Mouse (Mus musculus) heart, embryonic 11.5 days (tissue): Measurements from ENCODE around the gene Hsph1. TPM values are rescaled to one million over a fixed set of nuclear protein-coding genes. Genes with fewer than 3 reads are reported as not detected.

Source experiments
- ATAC-seq: fragments of 200-750 bp; cut with Nextera tagmentation; replicated peaks from 2 replicates; pipeline ENCODE4 v1.8.0; 2017; ENCODE audit warnings: moderate library complexity; ENCODE audit not compliant: insufficient number of reproducible peaks, low FRiP score, low TSS enrichment
- H3K27ac ChIP-seq: fragments of 300-500 bp; sonication (generic); 2 replicates; pipeline ENCODE4 v1.5.1; 2014; ENCODE audit warnings: mild to moderate bottlenecking, low read depth, low read length
- H3K27me3 ChIP-seq: fragments of 300-500 bp; sonication (generic); 2 replicates; pipeline ENCODE4 v1.6.1; 2014; ENCODE audit warnings: mild to moderate bottlenecking, low read length, mixed read lengths; ENCODE audit not compliant: control insufficient read depth, insufficient read depth
- H3K36me3 ChIP-seq: fragments of 300-500 bp; sonication (generic); 2 replicates; pipeline ENCODE4 v1.6.1; 2014; ENCODE audit warnings: mild to moderate bottlenecking, low read length, moderate library complexity, mixed read lengths; ENCODE audit not compliant: control insufficient read depth, insufficient read depth
- H3K4me1 ChIP-seq: fragments of 300-500 bp; sonication (generic); 2 replicates; pipeline ENCODE4 v1.6.1; 2014; ENCODE audit warnings: low read length; ENCODE audit not compliant: control insufficient read depth, insufficient read depth
- H3K4me2 ChIP-seq: fragments of 300-500 bp; sonication (generic); 2 replicates; pipeline ENCODE4 v1.6.1; 2014; ENCODE audit warnings: mild to moderate bottlenecking, moderate library complexity
- H3K4me3 ChIP-seq: fragments of 300-500 bp; sonication (generic); 2 replicates; pipeline ENCODE4 v1.5.1; 2014; ENCODE audit warnings: low read depth, low read length
- H3K9ac ChIP-seq: fragments of 300-500 bp; sonication (generic); 2 replicates; pipeline ENCODE4 v1.6.1; 2014; ENCODE audit warnings: mild to moderate bottlenecking, low read depth, low read length, moderate library complexity
- H3K9me3 ChIP-seq: fragments of 300-500 bp; sonication (generic); replicated peaks from 2 replicates; pipeline ENCODE4 v1.6.1; 2016; ENCODE audit warnings: low read length; ENCODE audit not compliant: control insufficient read depth
- WGBS: fragments of 180-500 bp; shearing (Covaris S2); extraction: QIAGEN DNeasy Blood & Tissue Kit; methylation state at CpG from one replicate; pipeline ENCODE4 v1.1.7; 2014; ENCODE audit not compliant: insufficient replicate concordance; 5-methylcytosine and 5-hydroxymethylcytosine counted together
- polyA plus RNA-seq: library from polyadenylated mRNA; unstranded; fragments of >200 nt; fragmentation: Nextera tagmentation; extraction: Ambion mirVana; gene quantifications from 2 replicates; pipeline ENCODE4 v1.2.1, GENCODE M21; 2014

Hsph1 gene
- polyA plus RNA-seq, 1 experiment from 2014 or later: 55.2 TPM

DNA sequence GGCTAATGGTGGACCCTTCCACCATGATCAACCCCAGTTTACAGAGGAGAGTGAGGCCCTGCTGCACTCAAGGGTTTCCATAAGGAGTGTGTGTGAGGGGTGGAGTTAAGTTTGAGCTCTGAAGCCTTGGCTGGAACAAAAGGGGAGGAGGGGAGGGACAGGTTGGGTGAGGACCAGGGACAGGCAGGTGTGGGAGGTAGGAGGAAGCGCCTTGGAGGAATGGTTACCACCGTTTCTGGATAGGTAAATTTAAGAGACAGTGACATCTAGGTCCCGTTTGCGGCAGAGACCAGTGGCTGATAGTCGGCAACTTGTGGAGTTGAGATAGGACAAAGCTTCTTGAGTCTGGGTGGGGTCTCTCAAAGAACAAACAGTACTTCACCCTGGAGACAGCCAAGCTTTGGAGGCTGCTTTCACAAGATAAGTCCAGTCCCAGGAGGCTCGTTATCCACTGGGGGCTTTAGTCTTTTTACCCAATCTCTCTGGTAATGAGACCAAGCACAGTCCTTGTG is 12.8 kb upstream of the Hsph1 start:
- Histone ChIP-seq H3K9ac (no peak overlapping the region), H3K36me3 (no peaks in the 10 kb centered on the region), H3K27ac (peak overlapping the region; percentile 81), H3K9me3 (no peaks in the 10 kb centered on the region), H3K4me2 (no peak overlapping the region), H3K4me1 (peaks cover 3% of the 10 kb centered on the region; the same call in 1 of the 2 replicates), H3K4me3 (no peak overlapping the region), H3K27me3 (no peaks in the 10 kb centered on the region)
- WGBS: 38% methylated on average over 6 of the region's 6 CpGs
- ATAC-seq: peak; percentile 86

DNA sequence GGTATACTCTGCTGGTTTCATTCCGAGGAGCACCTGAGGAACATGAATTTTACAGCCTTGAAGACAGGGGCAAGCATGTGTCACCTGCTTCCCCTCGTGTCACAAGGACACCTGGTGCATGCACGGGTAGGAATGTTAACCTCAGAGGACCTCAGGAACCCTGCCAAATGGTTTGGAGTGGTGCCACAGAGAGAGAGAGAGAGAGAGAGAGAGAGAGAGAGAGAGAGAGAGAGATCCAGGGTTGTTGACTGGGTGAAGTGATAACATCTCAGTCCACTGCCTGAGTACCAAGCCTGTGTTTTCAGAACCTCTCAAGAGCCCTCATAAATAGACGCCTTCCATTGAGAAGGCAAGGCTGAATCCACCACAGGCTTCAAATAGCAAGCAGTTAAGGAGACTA is 12.0 kb upstream of the Hsph1 start:
- Histone ChIP-seq H3K27me3 (no peaks in the 10 kb centered on the region), H3K4me3 (no peak overlapping the region), H3K4me2 (no peak overlapping the region), H3K9ac (no peak overlapping the region), H3K27ac (peak overlapping the region; percentile 42; the same call in 1 of the 2 replicates), H3K4me1 (peaks cover 3% of the 10 kb centered on the region; the same call in 1 of the 2 replicates), H3K36me3 (no peaks in the 10 kb centered on the region), H3K9me3 (no peaks in the 10 kb centered on the region)
- no peak for ATAC-seq
- WGBS: 56% methylated on average over 4 of the region's 4 CpGs

DNA sequence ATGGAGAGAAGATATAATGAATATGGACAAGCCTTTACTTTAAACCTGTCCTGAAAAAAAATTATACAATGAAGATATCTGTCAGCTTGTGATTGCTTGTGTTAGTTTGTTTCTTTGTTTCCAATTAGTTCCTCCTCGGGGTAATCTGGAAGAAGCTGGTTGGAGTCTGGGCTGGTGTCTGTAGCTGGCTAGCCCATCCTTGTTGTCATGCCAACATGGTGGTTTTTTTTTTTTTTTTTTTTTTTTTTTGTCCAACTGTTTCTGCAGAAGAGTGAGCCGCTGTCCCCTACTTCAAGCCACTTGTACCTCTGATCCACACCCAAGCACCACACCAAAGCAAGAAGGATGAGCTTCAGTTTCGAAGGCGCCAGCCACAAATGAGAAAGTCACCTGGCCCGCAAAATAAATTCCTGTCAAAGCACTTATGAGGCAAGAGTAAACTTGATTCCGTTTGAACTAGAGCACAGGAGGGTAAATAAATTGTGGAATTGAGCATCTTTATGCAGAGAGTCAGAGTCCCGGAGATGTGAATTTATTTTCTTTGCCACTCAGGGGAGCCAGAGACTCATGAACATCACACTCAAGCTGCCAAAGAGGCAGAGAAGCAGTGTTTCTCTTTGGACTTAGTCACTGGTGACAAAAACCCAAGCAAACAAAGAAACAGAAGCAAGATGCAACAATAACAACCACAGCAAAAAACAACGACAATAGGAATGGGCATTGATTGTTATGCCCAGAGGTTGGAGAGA is 11.4 kb upstream of the Hsph1 start:
- Histone ChIP-seq H3K27me3 (no peaks in the 10 kb centered on the region), H3K36me3 (no peaks in the 10 kb centered on the region), H3K9me3 (no peaks in the 10 kb centered on the region), H3K4me3 (no peak overlapping the region), H3K27ac (0 out of 2 replicates have a peak overlapping the region, but pooled peaks have one; percentile 42), H3K9ac (no peak overlapping the region), H3K4me1 (peaks cover 3% of the 10 kb centered on the region; the same call in 1 of the 2 replicates), H3K4me2 (no peak overlapping the region)
- no peak for ATAC-seq
- 73% methylated on average over 8 of the region's 8 CpGs for WGBS

DNA sequence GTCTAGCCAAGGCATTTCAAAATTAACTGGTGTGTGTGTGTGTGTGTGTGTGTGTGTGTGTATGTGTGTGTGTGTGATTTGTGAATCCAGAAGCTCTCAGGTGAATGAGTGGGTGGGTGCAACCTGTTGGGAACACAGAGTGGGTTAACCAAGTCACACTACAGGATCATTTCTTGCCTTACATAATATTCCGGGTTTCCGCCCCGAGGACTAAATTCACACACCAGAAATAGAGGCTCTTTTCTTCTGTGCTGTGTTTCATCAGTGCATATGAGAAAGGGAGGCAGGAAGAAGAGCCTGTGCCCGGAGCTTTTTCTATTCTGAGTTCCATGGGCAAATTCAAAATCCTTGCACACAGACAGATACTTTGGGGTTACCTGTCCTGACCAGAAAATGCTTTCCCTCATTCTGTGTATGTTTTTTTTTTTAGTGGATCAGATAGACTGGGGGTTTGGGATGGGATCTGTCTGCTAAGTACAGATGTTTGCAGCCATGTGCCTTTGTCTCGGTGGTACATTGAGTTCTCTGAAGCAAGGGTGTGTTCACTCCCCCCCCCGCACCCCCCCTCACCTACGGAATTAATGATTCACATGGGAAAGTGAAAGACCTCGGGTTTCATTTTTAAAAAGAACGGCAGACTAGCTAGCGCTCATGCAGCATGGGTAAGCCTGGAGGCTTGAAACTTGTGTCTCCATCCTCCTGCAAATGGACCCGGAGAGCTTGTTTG is 6.8 kb upstream of the Hsph1 start:
- Histone ChIP-seq H3K4me3 (no peak overlapping the region), H3K4me2 (no peak overlapping the region), H3K27ac (no peak overlapping the region), H3K9me3 (no peaks in the 10 kb centered on the region), H3K36me3 (no peaks in the 10 kb centered on the region), H3K9ac (no peak overlapping the region), H3K4me1 (no peaks in the 10 kb centered on the region), H3K27me3 (no peaks in the 10 kb centered on the region)
- ATAC-seq: no peak
- 78% methylated on average over 11 of the region's 11 CpGs for whole genome bisulfite sequencing

DNA sequence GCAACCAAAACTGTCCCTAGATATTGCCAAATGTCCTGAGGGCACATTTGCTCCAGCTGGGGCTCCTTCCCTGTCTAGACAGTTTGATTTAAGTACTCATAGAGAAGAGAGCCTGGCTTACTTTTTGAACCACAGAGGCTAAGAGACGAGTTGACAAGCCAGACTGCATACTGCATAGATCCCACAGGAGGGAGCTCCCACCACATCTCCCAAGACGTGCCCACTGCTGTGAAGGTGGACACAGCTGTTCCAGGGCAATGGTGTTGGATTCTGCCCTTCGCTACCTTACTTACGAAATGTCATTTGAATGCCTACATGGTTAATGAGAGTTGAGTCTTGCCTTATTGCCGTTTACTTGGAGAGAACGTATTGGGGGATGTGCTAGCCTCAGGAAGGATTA is 6.2 kb upstream of the Hsph1 start:
- 58% methylated on average over 6 of the region's 6 CpGs for WGBS
- no peak for ATAC-seq
- no peak overlapping the region for H3K4me2 ChIP-seq

DNA sequence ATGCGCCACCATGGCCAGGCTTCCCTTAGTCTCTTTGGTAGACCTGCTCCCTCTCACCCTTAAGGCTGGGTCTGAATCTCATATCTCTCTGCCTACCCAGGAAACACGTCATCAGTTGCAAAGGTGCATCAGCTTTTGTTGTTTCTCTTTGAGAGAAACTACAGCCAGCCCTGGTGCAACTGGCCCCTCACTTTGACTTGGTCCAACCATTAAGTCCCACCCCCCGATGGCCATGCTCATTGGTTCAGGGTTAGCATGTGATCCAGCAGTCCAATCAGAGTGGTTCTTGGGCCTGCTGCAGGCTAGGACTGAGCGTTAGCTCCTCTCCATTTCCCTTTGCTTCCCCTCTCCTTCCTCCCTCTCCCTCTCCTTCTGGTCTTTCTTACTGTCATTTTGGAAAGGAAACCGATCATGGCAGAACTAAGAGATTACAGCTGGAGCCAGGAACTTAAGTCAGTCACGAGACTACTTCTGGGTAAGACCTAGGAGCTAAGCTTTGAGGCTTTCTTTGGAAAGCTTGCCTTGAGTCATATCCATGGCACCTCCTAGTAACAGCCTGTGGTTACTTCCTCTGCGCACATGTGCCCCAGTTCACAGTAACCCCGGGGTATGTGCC is 5.2 kb upstream of the Hsph1 start:
- H3K27me3 ChIP-seq: no peaks in the 10 kb centered on the region
- no peaks in the 10 kb centered on the region for H3K4me1 ChIP-seq
- no peak overlapping the region for H3K9ac ChIP-seq
- ATAC-seq: peak; percentile 76
- no peaks in the 10 kb centered on the region for H3K36me3 ChIP-seq
- no peak overlapping the region for H3K27ac ChIP-seq
- no peaks in the 10 kb centered on the region for H3K9me3 ChIP-seq
- H3K4me3 ChIP-seq: no peak overlapping the region
- 73% methylated on average over 8 of the region's 8 CpGs for WGBS
- no peak overlapping the region for H3K4me2 ChIP-seq

More for the DNA sequence above, 6.2 kb upstream of the Hsph1 start:
- Histone ChIP-seq H3K9ac (no peak overlapping the region), H3K4me1 (no peaks in the 10 kb centered on the region), H3K27ac (no peak overlapping the region), H3K4me3 (no peak overlapping the region), H3K27me3 (no peaks in the 10 kb centered on the region), H3K9me3 (no peaks in the 10 kb centered on the region), H3K36me3 (no peaks in the 10 kb centered on the region)

DNA sequence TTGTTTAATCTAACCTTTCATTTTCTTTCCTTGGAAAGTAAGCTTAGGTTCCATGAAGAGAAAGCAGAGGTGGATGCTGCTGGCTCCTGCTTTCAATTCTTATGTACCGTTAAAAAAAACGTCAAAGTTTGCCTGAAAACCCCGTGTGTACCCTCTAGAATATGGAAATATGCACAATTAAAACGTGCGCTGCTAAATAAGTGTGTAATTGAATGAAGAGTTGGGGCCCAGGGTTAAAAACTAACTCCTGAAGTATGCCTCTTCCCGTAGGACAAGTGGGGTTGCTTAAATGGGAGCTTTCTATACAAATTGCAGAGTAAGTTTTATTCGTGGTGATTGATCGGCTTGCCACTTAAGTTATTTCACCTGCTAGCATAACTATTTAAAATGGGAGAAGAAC is 1.1 kb upstream of the Hsph1 start:
- 0 out of 2 replicates have a peak overlapping the region, but pooled peaks have one; percentile 78 for H3K4me3 ChIP-seq
- H3K27me3 ChIP-seq: no peaks in the 10 kb centered on the region
- 69% methylated on average over 8 of the region's 8 CpGs for WGBS
- H3K9ac ChIP-seq: no peak overlapping the region; the same call in 1 of the 2 replicates
- no peak overlapping the region for H3K27ac ChIP-seq
- no peak for ATAC-seq
- H3K4me1 ChIP-seq: peaks cover 8% of the 10 kb centered on the region; the same call in 1 of the 2 replicates
- no peaks in the 10 kb centered on the region for H3K36me3 ChIP-seq
- peak overlapping the region; percentile 81 for H3K4me2 ChIP-seq
- no peaks in the 10 kb centered on the region for H3K9me3 ChIP-seq

DNA sequence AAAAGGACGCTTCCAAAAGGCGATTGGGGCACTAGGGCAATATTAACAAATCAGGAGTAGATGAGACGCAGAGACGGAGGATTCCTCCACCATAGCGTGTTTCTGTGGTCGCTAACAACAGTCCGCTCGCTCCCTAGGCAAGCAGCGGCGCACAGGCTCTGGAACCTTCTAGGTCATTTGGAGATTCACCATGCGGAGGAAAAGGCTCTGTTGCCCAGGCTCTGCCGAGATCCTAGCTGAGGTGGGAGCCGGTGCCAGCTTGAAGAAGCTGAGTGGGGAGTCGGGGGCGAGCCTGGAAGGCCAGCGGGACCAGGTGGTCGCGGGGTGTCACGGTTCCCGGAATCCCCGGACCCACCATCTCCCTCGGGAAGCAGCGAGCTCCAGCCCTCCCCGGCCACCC is 620 bp downstream of the Hsph1 start:
- Histone ChIP-seq H3K9ac (peak overlapping the region; percentile 82), H3K4me2 (peak overlapping the region; percentile 81), H3K27ac (peak overlapping the region; percentile 79), H3K9me3 (no peaks in the 10 kb centered on the region), H3K27me3 (no peaks in the 10 kb centered on the region), H3K4me1 (peaks cover 8% of the 10 kb centered on the region; the same call in 1 of the 2 replicates), H3K4me3 (peak overlapping the region; percentile 78), H3K36me3 (peaks cover 10% of the 10 kb centered on the region; the same call in 1 of the 2 replicates)
- WGBS: 1% methylated on average over 24 of the region's 24 CpGs
- no peak for ATAC-seq
